Mouse (Mus musculus) gastrocnemius, postnatal 36 days (tissue): ENCODE measurements around the gene Otop3. TPM values are rescaled to one million over a fixed set of nuclear protein-coding genes. Genes with fewer than 3 reads are reported as not detected.
"Not testable (repeated sequence)": the region's sequence is repeated elsewhere in the genome, so short reads cannot be mapped to it uniquely, and the experiment has no call there.

ENCODE experiments used
- DNase-seq, 2 experiments: peaks; one replicate each; pipeline ENCODE4 v3.0.0; 2022
- intact Hi-C: fragments of 180-260 bp; cut with DNase I; formaldehyde crosslinking; loops from one replicate; pipeline ENCODE4 v1.15.1; 2025
- total RNA-seq, 2 experiments: library from RNA; stranded (reverse); gene quantifications; 2 replicates each; pipeline ENCODE4 v1.2.3; 2021

The Otop3 gene
- total RNA-seq, 2 experiments from 2014 or later = not detected

GRCm38 (mm10) chr11:115384587-115384986 is 50.1 kb downstream of the Otop3 start:
- DNase-seq = no peak
- intact Hi-C loops = no loop called here

DNA sequence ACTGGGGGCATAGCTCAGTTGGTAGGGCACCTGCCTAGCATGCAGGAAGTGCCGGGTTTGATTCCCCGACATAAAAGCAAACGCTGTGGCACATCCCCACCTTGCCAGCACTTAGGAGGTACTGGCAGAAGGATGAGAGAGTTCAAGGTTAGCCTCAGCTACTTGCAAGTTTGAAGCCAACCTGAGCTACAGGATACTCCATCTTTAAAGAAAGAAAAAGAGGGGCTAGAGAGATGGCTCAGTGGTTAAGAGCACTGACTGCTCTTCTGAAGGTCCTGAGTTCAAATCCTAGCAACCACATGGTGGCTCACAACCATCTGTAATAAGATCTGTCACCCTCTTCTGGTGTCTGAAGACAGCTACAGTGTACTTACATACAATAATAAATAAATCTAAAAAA is 52.3 kb downstream of the Otop3 start:
- intact Hi-C loops, DNase-seq: not testable (repeated sequence)

DNA sequence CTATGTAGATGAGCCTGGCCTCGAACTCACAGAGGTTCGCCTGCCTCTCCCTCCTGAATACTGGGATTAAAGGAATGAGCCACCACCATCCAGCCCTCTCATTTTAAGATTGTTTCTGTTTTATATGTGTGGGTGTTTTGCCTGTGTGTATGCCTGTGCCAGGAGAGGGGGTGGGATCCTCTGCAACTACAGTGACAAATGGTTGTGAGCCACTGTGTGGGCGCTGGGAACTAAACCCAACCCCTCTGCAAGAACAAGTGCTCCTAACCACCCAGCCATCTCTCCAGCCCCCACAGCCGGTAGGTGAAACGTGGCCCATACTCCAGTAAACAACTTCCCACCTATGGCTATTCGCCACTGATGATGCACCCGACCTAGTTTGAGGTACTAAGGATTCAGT is 56.8 kb downstream of the Otop3 start:
- intact Hi-C loops = no loop called here
- no peak for DNase-seq

DNA sequence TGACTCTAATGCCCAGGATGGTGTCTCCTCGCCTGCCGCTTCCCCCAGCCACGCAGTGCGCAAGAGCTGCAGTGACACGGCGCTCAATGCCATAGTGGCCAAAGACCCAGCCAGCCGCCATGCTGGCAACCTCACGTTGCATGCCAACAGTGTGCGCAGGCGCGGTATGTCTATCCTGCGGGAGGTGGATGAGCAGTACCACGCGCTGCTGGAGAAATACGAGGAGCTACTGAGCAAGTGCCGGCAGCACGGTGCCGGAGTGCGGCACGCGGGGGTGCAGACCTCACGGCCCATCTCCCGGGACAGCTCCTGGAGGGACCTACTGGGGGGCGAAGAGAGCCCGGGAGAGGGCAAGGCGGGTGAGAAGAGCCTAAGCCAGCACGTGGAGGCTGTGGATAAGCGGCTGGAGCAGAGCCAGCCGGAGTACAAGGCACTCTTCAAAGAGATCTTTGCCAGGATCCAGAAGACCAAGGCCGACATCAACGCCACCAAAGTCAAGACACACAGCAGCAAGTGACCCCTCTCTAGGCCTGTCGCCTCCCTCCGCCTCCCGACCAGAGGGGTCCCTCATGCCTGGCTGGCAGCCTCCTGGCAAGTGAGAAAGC is 59.3 kb downstream of the Otop3 start:
- no peak for DNase-seq
- intact Hi-C loops = no loop called here

Other genes starting within 250 kb of the Otop3 start
- under 1 TPM; 0.10 to 0.43 TPM for gene Rab37, start 243.3 kb upstream of the Otop3 start, total RNA-seq
- gene Cd300lf, start 200.7 kb upstream of the Otop3 start, total RNA-seq = not detected
- 1 to 10 TPM; 2.3 to 3.1 TPM for gene Slc9a3r1, start 171.4 kb upstream of the Otop3 start, total RNA-seq
- 1 to 10 TPM; 4.5 to 6.0 TPM for gene Tmem104, start 147.2 kb upstream of the Otop3 start, total RNA-seq
- 10 to 100 TPM; 10.6 to 12.9 TPM for gene Nat9, start 146.9 kb upstream of the Otop3 start, total RNA-seq
- not detected for gene Grin2c, start 67.5 kb upstream of the Otop3 start, total RNA-seq
- gene Fdxr, start 57.7 kb upstream of the Otop3 start, total RNA-seq = 1 to 10 TPM; 3.6 to 4.4 TPM
- 1 to 10 TPM; 2.4 to 3.5 TPM for gene Fads6, start 37.1 kb upstream of the Otop3 start, total RNA-seq
- gene Otop2, start 27.6 kb upstream of the Otop3 start, total RNA-seq = not detected
- 1 to 10 TPM in 1 of 2 experiments, under 1 TPM in 1; 0.72 to 1.3 TPM for gene Ush1g, start 12.7 kb upstream of the Otop3 start, total RNA-seq
- gene Hid1, start 33.0 kb downstream of the Otop3 start, total RNA-seq = 1 to 10 TPM; 2.0 TPM
- gene Cdr2l, start 47.2 kb downstream of the Otop3 start, total RNA-seq = 1 to 10 TPM; 2.1 to 2.6 TPM
- 10 to 100 TPM; 86.7 to 98.5 TPM for gene Mrpl58, start 69.0 kb downstream of the Otop3 start, total RNA-seq
- gene Atp5h, start 85.2 kb downstream of the Otop3 start, total RNA-seq = 100 to 1,000 TPM; 770 to 834 TPM
- 10 to 100 TPM; 12.7 to 12.9 TPM for gene Kctd2, start 85.4 kb downstream of the Otop3 start, total RNA-seq
- not detected for gene Trim80, start 105.8 kb downstream of the Otop3 start, total RNA-seq
- under 1 TPM in 1 of 2 experiments, not detected in 1; 0.61 TPM for gene Slc16a5, start 127.7 kb downstream of the Otop3 start, total RNA-seq
- 1 to 10 TPM in 1 of 2 experiments, under 1 TPM in 1; 0.89 to 1.2 TPM for gene Armc7, start 140.9 kb downstream of the Otop3 start, total RNA-seq
- gene Nt5c, start 157.1 kb downstream of the Otop3 start, total RNA-seq = 1 to 10 TPM; 6.5 to 9.2 TPM
- 10 to 100 TPM; 34.6 to 48.3 TPM for gene Jpt1, start 179.7 kb downstream of the Otop3 start, total RNA-seq
- 100 to 1,000 TPM; 107 to 124 TPM for gene Sumo2, start 201.5 kb downstream of the Otop3 start, total RNA-seq
- gene Nup85, start 229.7 kb downstream of the Otop3 start, total RNA-seq = 10 to 100 TPM; 15.8 to 20.8 TPM